Mouse (Mus musculus) limb, embryonic 10.5 days (tissue): ENCODE results near the gene Stk11ip. TPM values are rescaled to one million over a fixed set of nuclear protein-coding genes. Genes with fewer than 3 reads are reported as not detected.

Experiments
- DNase-seq: peaks from one replicate; pipeline ENCODE4 v3.0.0-alpha.2; 2017; ENCODE audit warnings: low spot score
- H3K27ac ChIP-seq: fragments of 300-500 bp; sonication (generic); 2 replicates; pipeline ENCODE4 v1.5.1; 2016; ENCODE audit warnings: mild to moderate bottlenecking
- H3K27me3 ChIP-seq: fragments of 300-500 bp; sonication (generic); 2 replicates; pipeline ENCODE4 v1.6.1; 2016; ENCODE audit warnings: low read depth, mild to moderate bottlenecking; ENCODE audit not compliant: poor library complexity, severe bottlenecking
- H3K36me3 ChIP-seq: fragments of 300-500 bp; sonication (generic); 2 replicates; pipeline ENCODE4 v1.6.1; 2016; ENCODE audit warnings: mild to moderate bottlenecking, moderate library complexity
- H3K4me1 ChIP-seq: fragments of 300-500 bp; sonication (generic); 2 replicates; pipeline ENCODE4 v1.6.1; 2016
- H3K4me3 ChIP-seq: fragments of 300-500 bp; sonication (generic); 2 replicates; pipeline ENCODE4 v1.5.1; 2016; ENCODE audit warnings: mild to moderate bottlenecking, moderate library complexity
- H3K9me3 ChIP-seq: fragments of 300-500 bp; sonication (generic); replicated peaks from 2 replicates; pipeline ENCODE4 v1.6.1; 2016; ENCODE audit warnings: mild to moderate bottlenecking
- WGBS: fragments of 180-500 bp; shearing (Covaris S2); methylation state at CpG from one replicate; pipeline ENCODE4 v1.1.7; 2016; 5-methylcytosine and 5-hydroxymethylcytosine counted together
- polyA plus RNA-seq: library from polyadenylated mRNA; unstranded; fragments of >200 nt; fragmentation: Nextera tagmentation; extraction: Ambion mirVana; gene quantifications from 2 replicates; pipeline ENCODE4 v1.2.1, GENCODE M21; 2016

Gene Stk11ip
- polyA plus RNA-seq, 1 experiment from 2014 or later: 33.8 TPM

DNA sequence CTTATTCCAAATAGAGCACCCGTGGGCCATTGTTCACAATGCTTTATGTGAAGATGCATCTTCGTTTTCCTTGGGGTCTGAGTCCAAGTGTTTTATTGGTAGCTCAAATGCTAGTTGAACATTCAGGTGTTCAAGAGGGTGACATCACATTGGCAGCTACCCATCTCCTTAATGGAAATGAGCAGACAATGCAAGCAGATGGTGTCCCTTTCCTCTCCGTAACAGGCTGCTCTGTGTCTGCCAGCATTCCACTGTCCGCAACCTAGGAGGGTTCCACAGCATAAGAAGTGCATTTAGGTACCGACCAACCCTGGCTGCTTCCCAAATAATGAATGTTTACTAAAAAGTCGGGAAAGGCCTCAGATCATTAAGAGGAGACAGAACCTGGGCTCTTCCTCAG, 51.4 kb downstream of the Stk11ip start:
- WGBS: 89% methylated on average over 6 of the region's 6 CpGs
- no peak overlapping the region for H3K27ac ChIP-seq
- H3K4me1 ChIP-seq: no peaks in the 10 kb centered on the region
- H3K27me3 ChIP-seq: no peaks in the 10 kb centered on the region
- no peaks in the 10 kb centered on the region for H3K9me3 ChIP-seq
- DNase-seq: no peak
- H3K36me3 ChIP-seq: no peaks in the 10 kb centered on the region
- no peak overlapping the region for H3K4me3 ChIP-seq

DNA sequence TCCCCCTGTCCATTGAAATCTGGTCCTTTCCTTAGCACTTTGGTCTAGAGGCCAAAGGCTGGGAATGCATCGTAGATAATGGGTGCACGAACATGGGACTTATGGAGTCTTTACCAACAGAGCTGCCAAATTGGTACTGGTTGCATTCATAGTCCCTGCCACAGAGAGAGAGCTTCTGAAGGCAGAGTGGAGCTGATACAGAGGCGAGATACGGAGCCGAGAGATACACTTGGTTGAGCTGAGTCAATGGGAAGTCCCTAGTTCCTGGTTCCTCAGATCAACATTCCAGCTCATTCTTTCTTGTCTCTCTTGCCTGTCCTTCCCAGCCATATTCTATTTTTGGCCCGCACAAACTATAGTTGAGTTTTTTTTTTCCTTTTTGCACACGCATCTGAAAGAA, 52.4 kb downstream of the Stk11ip start:
- WGBS: 90% methylated on average over 7 of the region's 7 CpGs
- Histone ChIP-seq H3K36me3 (no peaks in the 10 kb centered on the region), H3K27me3 (no peaks in the 10 kb centered on the region)

GRCm38 (mm10) chr1:75574476-75575310, 53.4 kb downstream of the Stk11ip start:
- Histone ChIP-seq H3K27ac (no peak overlapping the region), H3K4me3 (no peak overlapping the region), H3K9me3 (no peaks in the 10 kb centered on the region), H3K4me1 (no peaks in the 10 kb centered on the region), H3K27me3 (no peaks in the 10 kb centered on the region), H3K36me3 (no peaks in the 10 kb centered on the region)
- 72% methylated on average over 17 of the region's 17 CpGs for WGBS
- DNase-seq: no peak

More for the DNA sequence above, 52.4 kb downstream of the Stk11ip start:
- Histone ChIP-seq H3K4me1 (no peaks in the 10 kb centered on the region), H3K9me3 (no peaks in the 10 kb centered on the region), H3K27ac (no peak overlapping the region), H3K4me3 (no peak overlapping the region)
- no peak for DNase-seq

- Histone ChIP-seq H3K36me3 (no peaks in the 10 kb centered on the region), H3K9me3 (no peaks in the 10 kb centered on the region), H3K4me1 (peaks cover 11% of the 10 kb centered on the region), H3K27me3 (no peaks in the 10 kb centered on the region), H3K27ac (peak overlapping the region; percentile 68; the same call in 1 of the 2 replicates), H3K4me3 (no peak overlapping the region)
- no peak for DNase-seq
- 69% methylated on average over 7 of the region's 7 CpGs for WGBS
Observed at GRCm38 (mm10) chr1:75581936-75582624, 60.8 kb downstream of the Stk11ip start.

DNA sequence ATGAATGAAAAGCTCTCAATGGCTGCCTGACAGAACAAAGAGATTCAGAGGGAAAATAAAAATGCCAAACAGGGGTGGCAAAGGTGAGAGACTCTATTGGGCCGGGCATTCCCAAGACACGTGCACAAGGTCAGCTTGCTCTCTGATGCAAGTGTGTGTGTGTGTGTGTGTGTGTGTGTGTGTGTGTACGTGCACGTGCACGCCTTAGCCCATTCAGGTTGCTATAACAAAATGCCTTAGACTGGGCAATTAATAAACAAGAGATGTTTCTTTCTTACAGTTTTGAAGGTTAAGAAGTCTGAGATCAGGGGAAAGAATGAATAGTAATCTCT, 61.3 kb downstream of the Stk11ip start:
- Histone ChIP-seq H3K36me3 (no peaks in the 10 kb centered on the region), H3K27ac (peak overlapping the region; percentile 58; the same call in 1 of the 2 replicates), H3K27me3 (no peaks in the 10 kb centered on the region), H3K9me3 (no peaks in the 10 kb centered on the region), H3K4me3 (no peak overlapping the region), H3K4me1 (peaks cover 11% of the 10 kb centered on the region)
- WGBS: 77% methylated on average over 5 of the region's 5 CpGs
- DNase-seq: no peak

GRCm38 (mm10) chr1:75583034-75583433, 61.7 kb downstream of the Stk11ip start:
- H3K27ac ChIP-seq: peak overlapping the region; percentile 58; the same call in 1 of the 2 replicates
- 74% methylated on average over 10 of the region's 10 CpGs for WGBS

DNA sequence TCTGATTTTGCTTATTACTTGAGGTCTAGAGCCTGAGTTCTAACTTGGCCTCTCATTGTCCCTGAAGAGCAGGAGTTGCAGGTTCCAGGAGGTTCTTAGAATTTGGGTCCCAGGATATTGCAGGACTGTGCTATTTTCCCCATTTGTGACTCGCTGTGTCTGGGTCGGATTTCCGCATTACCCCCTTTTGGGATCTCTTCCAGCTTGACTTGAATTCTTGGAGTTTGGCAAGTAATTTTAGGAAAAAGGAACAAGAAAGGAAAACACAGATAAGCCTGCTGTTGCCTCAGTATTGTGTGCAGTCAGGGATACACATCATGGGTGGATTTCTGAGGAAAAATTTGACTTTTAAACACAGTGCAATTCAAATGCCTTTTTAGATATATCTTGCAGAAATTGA, 65.5 kb downstream of the Stk11ip start:
- 90% methylated on average over 3 of the region's 3 CpGs for WGBS
- Histone ChIP-seq H3K27me3 (0 out of 2 replicates have a peak, but pooled peaks cover 6% of the 10 kb centered on the region), H3K27ac (no peak overlapping the region), H3K4me1 (peaks cover 15% of the 10 kb centered on the region), H3K36me3 (no peaks in the 10 kb centered on the region), H3K4me3 (no peak overlapping the region), H3K9me3 (no peaks in the 10 kb centered on the region)
- DNase-seq: no peak

More at GRCm38 (mm10) chr1:75583034-75583433, 61.7 kb downstream of the Stk11ip start:
- Histone ChIP-seq H3K4me1 (peaks cover 11% of the 10 kb centered on the region), H3K9me3 (no peaks in the 10 kb centered on the region), H3K36me3 (no peaks in the 10 kb centered on the region), H3K4me3 (no peak overlapping the region), H3K27me3 (0 out of 2 replicates have a peak, but pooled peaks cover under 1% of the 10 kb centered on the region)
- no peak for DNase-seq

Other genes starting within 250 kb of the Stk11ip start
- gene Resp18, start 243.1 kb upstream of the Stk11ip start, polyA plus RNA-seq: not detected in 2 replicates
- gene Dnpep, start 203.5 kb upstream of the Stk11ip start, polyA plus RNA-seq: 117 and 132 TPM in 2 replicates
- 6.2 and 7.8 TPM in 2 replicates for gene Des, start 161.2 kb upstream of the Stk11ip start, polyA plus RNA-seq
- gene Speg, start 146.2 kb upstream of the Stk11ip start, polyA plus RNA-seq: 45.7 and 49.6 TPM in 2 replicates
- 50.4 and 61.7 TPM in 2 replicates for gene Gmppa, start 85.6 kb upstream of the Stk11ip start, polyA plus RNA-seq
- 0.31 and 0.59 TPM in 2 replicates for gene Asic4, start 71.1 kb upstream of the Stk11ip start, polyA plus RNA-seq
- 23.7 and 28.8 TPM in 2 replicates for gene Chpf, start 42.2 kb upstream of the Stk11ip start, polyA plus RNA-seq
- gene Tmem198, start 42.0 kb upstream of the Stk11ip start, polyA plus RNA-seq: 0.35 and 0.69 TPM in 2 replicates
- 68.0 and 75.5 TPM in 2 replicates for gene Obsl1, start 15.1 kb upstream of the Stk11ip start, polyA plus RNA-seq
- gene Inha, start 14.5 kb upstream of the Stk11ip start, polyA plus RNA-seq: 2.4 and 4.2 TPM in 2 replicates
- 13.9 and 18.9 TPM in 2 replicates for gene Slc4a3, start 24.7 kb downstream of the Stk11ip start, polyA plus RNA-seq